Mouse (Mus musculus): ENCODE data around the gene Podnl1.

Podnl1 gene

DNA sequence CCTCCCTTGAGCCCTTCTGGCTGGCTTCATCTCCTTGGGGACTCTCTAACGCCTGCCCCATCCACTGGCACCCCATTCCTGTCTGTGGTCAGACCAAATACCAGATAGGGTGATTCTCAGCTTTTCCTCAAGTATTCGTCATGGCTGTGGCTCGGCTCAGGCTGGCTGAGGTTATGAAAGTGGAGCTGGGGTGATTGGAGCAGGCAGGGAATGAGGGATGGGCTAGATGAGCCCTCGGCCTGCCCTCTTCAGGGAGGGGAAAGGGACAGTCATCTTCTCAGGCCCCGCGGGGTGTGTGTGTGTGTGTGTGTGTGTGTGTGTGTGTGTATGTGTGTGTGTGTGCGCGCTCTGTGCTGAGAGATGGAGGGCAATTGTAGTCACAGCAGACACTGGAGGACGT lies at the start of gene Podnl1:
TSS of gene Podnl1 (plus strand) at position 334 of the 400 bp plus-strand sequence.
- DNase-seq (ENCODE audit: low read depth, low spot score): no peak

DNA sequence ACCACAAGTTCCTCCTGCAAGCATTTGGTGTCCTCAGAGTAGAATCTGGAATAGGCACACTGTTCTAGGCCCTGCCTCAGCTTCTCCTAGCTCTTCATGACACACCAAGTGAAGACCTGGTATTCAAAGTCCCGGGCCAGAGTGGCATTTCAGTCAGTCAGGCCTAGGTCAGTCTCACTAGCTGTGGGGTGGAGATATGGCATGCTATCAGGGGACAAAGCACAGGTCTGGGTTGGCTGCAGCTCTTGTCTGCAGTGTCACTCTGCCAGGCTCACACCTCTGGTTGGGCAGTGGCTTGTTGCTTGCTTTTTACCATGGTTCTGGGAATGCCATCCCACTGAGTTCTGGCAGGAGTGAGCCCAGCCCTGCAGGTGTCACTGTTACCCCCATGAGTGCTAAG lies 49.4 kb upstream of the Podnl1 start:
- no peak for DNase-seq (ENCODE audit: low read depth, low spot score)

DNA sequence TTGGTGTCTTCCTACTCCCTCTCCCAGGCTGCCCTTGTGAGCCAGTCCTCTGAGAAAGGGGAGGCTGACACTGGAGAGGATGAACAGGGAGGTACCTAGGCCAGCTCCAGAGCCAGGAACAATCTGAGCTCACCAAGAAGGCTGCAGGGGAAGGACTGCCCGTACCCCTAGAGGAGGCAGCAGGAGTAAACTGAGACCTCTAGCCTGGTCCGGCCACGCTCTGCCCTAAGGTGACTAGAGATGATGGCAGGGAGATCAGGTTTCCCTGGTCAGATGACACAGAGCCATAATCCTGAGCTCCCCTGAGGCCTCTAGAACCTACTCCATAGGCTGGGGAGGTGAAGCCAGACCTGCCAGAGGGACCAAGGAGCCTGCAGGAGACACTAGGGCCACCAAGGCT lies 48.9 kb upstream of the Podnl1 start:
- DNase-seq (ENCODE audit: low read depth, low spot score): no peak

DNA sequence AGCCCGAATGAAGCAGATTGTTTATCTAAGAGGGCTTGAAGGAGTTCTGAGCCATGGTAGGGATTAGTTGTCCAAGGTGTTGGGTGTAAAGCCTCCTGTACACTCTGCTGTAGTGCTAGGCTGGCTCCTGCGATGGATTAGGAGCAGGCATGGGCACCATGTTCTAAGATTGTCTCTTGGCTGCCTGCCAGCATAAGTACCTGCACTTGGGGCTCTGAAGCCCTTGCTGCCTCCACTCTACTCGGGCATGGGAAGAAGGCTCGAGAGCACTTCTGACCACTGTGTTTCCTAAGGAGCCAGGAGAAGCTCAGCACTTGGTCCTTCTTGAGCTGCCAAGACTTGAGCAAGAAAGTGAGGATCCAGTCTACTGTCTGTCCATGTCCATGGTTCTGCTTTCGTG lies 46.6 kb upstream of the Podnl1 start:
- no peak for DNase-seq (ENCODE audit: low read depth, low spot score)

DNA sequence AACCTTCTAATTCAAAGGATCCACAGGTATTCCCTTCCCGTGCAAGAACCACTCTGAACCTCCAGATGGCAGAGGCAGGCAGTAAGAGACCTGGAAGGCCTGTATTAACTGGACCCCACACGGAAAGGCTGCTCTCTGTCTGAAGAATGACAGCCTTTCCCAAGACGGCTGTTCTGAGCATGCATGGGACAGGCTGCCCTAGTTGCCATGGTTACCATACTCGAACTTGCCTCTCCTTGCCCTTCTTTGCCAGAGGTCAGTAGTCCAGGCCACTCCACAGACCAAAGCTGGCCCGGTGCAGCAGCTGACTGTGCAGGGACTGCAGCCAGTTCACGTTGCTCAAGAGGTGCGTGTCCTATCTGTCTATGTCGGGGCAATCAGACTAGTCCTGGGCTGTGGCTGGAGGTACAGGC lies 42.0 kb upstream of the Podnl1 start:
- no peak for DNase-seq (ENCODE audit: low read depth, low spot score)

DNA sequence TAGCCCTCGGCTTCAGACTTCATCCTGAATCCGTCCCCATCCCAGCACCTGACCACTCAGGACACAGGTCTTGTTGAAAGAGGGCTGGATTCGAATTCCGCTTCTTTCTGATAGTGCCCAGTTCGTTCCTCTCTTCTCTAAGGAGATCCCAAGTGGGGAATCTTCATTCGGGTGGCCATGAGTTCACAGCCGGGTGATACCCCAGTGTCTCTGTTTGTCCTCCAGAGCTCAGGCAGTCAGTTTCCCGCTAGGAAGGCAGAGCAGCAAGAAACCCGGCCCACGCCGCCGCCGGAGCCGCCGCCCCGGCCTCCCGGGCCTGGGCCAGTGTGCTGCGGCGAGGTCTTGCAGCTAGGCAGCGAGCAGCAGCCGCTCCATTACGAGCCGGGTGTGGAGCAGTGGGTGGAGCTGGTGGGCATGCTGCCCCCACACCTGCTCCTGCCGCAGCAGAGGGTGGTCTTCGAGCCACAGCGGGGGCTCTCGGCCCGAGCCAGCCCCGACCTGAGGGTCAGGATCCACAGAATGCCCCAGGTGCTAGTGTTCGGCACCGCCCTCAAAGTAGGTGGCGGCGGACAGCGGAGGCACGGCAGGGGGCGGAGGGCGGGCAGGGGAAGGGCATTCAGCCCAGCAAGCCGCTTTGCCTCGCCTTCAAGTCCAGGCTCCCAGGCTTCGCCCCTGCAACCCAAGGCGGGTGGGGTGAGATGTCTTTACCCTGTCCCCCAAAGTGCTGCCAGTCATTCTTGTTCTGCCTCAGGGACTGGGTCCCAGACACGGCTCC lies 41.3 kb upstream of the Podnl1 start:
- DNase-seq (ENCODE audit: low read depth, low spot score): no peak

DNA sequence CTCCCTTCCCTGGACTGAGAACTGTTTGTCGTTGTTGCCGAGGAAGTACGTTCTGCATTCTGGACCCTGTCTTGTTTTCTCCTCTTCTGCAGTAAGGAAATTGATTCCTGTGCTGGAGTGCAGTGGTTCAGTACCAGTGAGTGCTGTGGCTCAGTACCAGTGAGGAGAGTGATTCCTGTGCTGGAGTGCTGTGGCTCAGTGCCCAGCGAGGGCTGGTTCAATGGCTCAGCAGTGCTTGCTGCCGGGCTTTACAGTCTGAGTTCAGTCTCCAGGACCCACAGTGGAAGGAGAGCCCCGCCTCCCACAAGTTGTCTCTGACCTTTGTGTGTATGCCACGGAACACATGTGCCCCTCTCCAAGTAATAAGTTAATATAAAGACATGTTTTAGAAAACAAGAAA lies 38.6 kb upstream of the Podnl1 start:
- DNase-seq (ENCODE audit: low read depth, low spot score): no peak

DNA sequence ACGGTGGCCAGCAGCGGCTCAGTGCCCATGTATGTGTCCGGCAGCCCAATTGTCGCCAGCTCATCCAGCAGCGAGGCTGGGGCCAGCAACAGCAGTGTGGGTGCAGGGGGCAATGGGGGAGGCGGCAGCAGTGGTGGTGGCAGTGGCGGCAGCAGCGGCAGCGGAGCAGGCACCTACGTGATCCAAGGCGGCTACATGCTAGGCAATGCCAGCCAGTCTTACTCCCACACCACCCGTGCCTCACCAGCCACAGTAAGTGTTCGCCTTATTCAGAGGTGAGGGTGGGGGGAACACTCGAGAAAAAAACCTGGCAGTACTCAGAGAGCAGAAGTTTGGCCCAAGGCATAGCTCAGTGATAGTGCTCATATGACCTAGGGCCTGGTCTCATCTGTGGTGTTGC lies 38.0 kb upstream of the Podnl1 start:
- DNase-seq (ENCODE audit: low read depth, low spot score): no peak

DNA sequence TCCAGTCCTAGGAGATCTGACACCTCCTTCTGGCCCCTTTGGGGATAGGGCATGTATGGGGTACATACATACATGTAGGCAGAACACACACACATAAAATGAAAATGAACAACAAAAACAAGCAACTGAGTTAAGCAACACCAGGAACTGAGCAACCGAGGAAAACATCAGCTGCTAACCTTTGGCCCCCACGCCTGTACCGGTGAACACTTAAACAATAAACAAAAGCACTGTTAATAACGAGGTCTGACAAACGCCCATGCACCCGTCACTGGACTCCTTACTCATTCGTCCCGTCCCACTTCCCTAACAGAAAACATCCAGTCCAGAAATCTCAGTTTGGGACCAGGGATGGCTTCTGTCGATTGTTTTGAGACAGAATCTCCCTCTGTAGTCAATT lies 36.5 kb upstream of the Podnl1 start:
- DNase-seq (ENCODE audit: low read depth, low spot score): no peak

DNA sequence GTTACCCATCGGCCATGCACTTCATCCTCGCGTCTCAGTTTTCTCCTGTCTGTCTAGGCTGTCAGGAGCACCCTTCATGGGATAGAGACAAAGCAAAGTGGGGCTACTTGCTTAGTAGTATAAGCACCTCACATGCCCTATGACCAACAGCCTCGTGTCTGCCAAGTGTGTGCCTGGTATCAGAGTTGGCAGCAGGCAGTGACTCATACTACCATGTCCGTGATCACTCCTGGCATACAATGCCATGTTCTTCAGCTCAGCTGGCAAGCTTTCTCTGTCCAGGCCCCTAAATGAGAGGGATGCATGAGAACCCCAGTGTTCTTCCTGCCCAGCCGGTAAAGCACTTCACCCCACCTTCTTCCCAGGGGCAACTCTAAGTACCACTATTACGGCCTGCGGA lies 35.2 kb upstream of the Podnl1 start:
- DNase-seq (ENCODE audit: low read depth, low spot score): no peak

DNA sequence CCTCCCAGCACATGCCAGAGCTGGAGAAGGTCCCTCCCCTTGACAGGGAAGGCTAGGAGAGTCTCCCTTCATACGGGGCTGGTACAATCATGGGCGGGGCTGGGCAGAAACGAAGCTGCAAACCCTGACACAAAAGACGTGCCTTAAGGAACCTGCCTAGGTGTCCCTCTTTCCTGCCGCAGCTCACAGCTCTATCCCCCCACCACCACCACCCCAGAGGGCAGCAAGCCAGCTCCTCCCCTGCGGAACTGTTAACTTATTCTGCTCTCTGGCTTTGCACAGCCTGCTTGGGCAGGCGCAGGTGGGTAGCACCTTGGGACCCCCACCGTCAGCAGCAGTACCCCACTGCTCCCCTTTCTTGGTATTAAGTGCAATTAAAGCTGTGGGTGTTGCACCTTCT lies 29.7 kb upstream of the Podnl1 start:
- DNase-seq (ENCODE audit: low read depth, low spot score): no peak

DNA sequence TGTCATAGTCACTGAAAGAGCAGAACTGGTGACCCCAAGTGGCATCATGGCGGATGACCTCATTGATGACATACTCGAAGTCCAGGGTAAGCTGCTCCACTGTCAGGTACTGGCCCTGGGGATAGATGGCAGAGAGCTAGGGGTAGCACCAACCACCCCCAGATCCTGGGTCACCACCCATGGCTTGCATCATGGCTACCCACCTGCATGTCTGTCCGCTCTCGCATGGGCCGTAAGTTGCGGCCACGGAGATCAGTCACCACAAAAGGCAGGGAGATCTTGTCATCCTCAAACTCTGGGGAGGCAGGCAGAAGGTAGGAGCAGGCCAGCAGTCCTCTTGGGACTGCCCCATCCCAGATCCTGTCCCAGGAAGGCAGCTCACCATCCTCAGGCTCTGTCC lies 27.4 kb upstream of the Podnl1 start:
- no peak for DNase-seq (ENCODE audit: low read depth, low spot score)

DNA sequence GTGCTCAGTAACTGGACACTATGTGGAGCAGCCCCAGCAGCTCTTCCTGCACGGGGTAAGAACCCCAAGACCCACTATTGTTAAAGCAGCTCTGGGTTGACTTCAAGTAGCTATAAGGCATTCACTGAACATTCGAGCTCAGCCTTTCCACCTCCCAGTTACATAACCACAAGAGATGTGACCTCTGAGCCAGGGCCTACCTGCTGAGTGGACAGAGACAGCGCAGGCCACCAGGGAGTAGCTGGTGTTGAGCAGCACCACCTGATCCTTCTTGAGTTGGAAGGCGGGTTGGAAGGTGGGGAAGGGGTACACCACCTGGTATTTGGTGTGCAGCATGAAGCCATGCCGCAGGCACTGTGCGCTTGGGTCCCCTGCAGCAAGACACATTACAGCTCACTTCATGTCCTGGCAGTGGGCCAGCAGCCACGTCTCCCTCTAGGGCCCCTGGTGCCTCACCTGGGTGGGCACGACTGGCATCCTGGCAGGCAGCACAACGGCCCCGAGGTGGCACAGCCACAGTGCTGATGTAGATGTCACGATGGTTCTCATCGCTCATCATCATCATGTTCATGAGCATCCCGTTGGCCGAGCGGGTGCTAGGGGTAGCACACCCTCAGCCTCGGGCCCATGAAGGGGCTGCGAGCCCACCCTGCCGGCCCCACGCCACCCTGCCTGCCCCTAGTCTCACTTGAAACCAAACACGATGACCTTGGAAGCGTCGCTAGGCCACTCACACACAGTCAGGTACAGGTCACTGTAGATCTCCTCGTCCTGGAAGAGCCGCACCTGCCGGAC lies 24.1 kb upstream of the Podnl1 start:
- DNase-seq (ENCODE audit: low read depth, low spot score): no peak

DNA sequence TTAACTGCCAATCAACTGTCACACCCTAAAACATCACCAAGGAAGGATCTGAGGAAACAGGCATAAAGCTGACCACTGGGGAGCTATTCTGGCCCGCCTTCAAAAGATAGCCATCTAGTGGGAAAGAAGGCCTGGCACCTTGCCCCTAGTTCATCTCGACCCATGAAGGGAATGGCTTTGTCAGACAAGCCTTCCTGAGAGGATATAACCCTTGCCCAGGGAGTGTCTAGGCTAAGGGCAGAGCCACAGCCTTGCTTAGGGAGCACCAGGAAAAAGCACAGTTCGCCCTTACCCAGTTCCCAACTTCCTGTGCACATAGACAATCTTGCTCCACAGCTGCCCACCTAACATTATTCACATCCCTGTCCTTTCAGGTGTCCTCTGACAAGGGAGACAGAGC lies 22.2 kb upstream of the Podnl1 start:
- no peak for DNase-seq (ENCODE audit: low read depth, low spot score)

DNA sequence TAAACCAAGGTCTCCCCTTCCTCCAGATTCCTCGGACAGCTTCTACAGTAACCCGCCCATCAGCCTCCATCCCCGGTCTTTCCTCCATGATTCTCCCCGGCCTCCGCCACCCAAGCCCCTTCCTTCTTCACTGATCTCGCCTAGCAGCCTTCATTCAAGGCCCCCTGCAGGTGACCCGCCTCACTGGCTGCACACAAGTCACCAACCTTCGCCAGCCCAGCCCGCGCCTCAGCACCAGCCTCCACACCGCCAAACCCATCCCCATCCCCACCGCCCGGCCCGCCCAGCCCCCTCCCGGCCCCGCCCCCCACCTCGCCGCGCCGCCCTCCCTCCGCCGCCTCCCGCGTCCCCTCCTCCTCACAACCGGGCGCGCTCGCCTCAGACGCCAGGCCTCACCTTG lies 21.6 kb upstream of the Podnl1 start:
- peak; percentile 86 for DNase-seq (ENCODE audit: low read depth, low spot score)

DNA sequence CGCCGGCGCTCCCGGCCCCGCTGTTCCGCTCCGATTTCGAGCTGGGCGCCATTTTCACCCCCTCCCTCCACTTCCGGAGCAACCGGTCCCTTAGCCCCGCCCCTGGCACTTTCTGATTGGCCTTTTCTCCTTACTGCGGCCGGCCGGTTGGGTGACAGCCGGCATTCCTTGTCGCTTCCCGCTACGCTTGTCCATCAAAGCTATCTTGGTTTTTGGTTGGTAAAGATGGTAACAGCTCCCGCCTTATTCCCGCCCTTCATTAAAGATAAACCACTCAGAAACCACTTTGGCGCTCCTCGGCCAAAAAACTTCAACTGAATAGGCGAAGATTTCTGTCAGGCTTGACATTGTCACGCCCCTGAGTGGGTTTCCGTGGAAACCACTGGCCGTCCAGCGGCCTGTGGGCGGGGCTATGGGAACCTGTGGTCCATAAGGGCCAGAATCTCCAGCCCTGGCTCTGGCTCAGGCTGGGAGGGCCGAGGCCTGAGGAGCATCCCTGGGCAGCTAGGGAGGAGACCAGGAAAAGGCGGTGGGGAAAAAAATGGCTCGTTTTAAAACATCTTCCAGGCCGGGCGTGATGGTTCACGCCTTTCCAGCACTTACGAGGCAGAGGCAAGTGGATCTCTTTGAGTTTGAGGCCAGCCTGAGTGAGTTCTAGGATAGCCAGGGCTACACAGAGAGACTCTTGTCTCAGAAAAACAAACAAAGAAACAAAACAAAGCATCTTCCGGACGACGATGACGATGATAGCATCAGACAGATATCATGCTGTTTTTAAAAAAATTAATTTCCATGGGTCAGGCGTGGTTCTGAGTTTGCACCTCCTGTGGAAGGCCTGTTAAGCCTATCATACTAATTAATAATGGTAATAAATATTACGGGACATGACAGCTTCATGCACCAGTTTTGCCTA lies 20.8 kb upstream of the Podnl1 start, which contains the start of gene Dcaf15:
TSS of gene Dcaf15 (minus strand) at position 72 of the 913 bp plus-strand sequence.
- peak; percentile 99 for DNase-seq (ENCODE audit: low read depth, low spot score)

DNA sequence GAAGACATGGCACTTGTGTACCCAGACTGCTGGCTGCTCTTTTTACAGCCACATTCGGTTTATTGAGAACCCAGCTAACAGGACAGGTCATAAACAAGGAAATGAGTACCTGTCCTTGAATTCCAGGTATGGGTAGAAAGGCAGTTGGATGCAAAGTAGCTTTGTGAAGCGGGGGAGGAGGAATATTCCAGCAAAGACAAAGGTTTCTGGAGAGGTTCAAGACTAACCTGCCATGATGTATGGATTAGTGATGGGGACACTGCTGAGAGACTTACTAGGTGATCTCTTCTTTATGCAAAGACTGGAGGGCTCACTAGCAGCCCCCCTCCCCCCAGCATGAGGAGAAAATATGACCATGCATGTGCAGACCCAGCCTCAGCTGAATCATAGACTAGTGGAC lies 20.1 kb upstream of the Podnl1 start:
- peak; percentile 11 for DNase-seq (ENCODE audit: low read depth, low spot score)

DNA sequence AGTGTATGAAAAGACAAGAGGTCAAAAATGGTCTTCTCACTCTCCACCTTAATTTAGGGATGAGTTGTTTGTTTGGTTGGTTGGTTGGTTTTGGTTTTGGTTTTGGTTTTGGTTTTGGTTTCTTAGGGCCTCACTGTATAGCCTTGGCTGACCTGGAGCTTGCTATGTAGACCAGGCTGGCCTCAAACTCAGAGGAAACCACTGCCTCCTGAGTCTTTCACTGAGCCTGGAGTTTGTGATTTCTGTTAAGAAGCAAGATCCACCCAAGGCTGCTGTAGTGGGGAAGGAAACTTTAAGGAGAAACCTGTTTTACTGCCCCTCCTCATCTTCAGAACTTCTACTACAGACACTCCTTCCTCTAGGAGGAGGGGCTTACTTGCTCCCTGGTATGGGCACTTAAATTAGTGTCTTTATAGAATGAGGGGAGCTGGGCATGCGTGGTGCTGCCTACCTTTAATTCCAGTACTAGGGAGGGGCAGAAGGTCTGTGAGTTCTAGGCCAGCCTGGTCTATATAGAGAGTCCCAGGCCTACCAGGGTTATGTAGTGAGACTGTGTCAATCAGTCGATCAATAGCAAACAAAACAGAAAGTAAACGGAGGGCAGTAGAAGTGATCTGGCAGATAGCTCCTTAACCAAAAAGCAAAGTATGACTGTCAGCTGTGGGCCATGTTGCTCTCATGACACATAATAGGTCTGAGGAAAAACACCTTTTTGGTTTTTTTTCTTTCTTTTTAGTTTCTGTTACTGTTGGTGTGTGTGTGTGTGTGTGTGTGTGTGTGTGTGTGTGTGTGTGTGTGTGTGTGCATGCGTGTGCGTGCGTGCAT lies 19.4 kb upstream of the Podnl1 start:
- no peak for DNase-seq (ENCODE audit: low read depth, low spot score)

DNA sequence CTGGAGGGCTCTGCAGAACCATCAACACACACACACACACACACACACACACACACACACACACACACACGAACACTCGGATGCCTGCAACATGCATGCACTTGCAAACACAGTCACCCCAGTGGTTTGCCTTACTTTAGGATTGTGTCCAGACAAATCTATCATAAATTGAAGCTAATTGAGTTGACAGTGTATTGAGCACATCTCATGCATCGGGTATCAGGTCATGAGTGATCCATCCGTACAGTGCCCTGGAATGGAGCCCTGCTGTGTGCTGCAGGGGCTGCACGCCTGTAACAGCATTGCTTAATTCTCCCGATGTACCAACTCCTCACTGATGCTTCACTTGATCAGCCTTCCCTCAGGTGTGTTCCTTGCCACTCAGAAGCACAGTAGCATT lies 10.1 kb upstream of the Podnl1 start:
- DNase-seq (ENCODE audit: low read depth, low spot score): no peak

DNA sequence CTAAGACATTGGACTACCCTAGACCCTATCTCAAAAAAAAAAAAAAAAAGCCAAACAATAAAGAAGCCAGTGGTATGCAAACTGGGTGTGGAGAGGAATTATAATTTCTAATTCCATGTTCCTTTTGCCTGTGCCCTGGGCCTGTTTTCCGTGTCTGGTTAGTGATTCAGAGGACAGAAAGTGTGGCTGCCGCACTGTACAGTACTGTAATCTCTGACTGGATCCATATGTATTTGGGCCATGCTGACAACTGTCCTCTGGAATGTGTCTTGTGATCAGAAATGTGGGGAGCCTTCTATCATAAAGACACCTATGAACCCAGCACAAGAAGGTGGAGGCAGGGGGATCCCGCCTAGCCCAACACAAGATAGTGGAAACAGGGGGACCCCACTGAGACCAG lies 3.6 kb upstream of the Podnl1 start:
- DNase-seq (ENCODE audit: low read depth, low spot score): no peak

DNA sequence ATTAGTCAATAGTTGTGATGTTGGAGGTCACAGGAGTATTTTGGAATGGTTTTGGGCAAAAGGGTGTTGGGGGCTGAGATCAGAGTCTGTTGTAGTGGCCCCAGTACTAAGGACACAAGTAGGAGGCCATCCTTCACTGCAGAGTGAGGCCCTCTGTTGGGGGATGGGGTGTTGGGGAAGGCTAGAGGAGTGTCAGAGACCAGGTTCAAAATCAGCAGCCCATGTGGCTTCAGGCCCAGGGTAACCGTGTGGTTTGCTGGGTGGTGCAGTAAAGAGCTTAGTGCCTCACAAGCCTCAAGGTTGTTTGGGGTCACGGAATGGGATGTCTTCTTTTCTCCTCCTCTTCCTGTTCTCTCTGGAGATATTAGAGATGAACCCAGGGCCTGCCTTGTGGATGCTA lies 953 bp downstream of the Podnl1 start:
- no peak for DNase-seq (ENCODE audit: low read depth, low spot score)

All from A20 (cell line).